Mouse (Mus musculus) layer of hippocampus, postnatal 36 days (tissue): ENCODE measurements around the gene 2700049A03Rik. TPM values are rescaled to one million over a fixed set of nuclear protein-coding genes. Genes with fewer than 3 reads are reported as not detected.
"Not testable (repeated sequence)": the region's sequence is repeated elsewhere in the genome, so short reads cannot be mapped to it uniquely, and the experiment has no call there.

Experiments used
- DNase-seq, 2 experiments: peaks; one replicate each; pipeline ENCODE4 v3.0.0; 2022
- total RNA-seq, 2 experiments: library from RNA; stranded (reverse); gene quantifications; 2 replicates each; pipeline ENCODE4 v1.2.3; 2021

2700049A03Rik gene
- total RNA-seq, result 1 to 10 TPM; 7.6 to 8.3 TPM

- DNase-seq, result peak; percentile 79 to 85
Observed at GRCm38 (mm10) chr12:71136130-71136973, at the start of gene 2700049A03Rik, which contains the start of gene Timm9. Gene 2700049A03Rik (plus strand): TSS chr12:71136848. Gene Timm9 (minus strand): TSS chr12:71136684.

- not testable (repeated sequence) for DNase-seq
Observed at GRCm38 (mm10) chr12:71104275-71104674, 32.4 kb upstream of the 2700049A03Rik start.

- DNase-seq, result no peak
Observed at GRCm38 (mm10) chr12:71107216-71107771, 29.4 kb upstream of the 2700049A03Rik start.

GRCm38 (mm10) chr12:71111331-71111730, 25.3 kb upstream of the 2700049A03Rik start, which contains the start of gene Tomm20l:
Gene Tomm20l (plus strand): TSS chr12:71111428.
- DNase-seq, result no peak

GRCm38 (mm10) chr12:71113074-71113473, 23.6 kb upstream of the 2700049A03Rik start:
- no peak for DNase-seq

- DNase-seq, result peak; percentile 40 to 44
Observed at GRCm38 (mm10) chr12:71113675-71114288, 22.9 kb upstream of the 2700049A03Rik start.

GRCm38 (mm10) chr12:71116411-71116810, 20.2 kb upstream of the 2700049A03Rik start:
- DNase-seq, result no peak

- no peak for DNase-seq
Observed at GRCm38 (mm10) chr12:71122731-71123130, 13.9 kb upstream of the 2700049A03Rik start.

- no peak for DNase-seq
Observed at GRCm38 (mm10) chr12:71123286-71123685, 13.4 kb upstream of the 2700049A03Rik start.

- no peak for DNase-seq
Observed at GRCm38 (mm10) chr12:71135581-71135980, 1.1 kb upstream of the 2700049A03Rik start.

- peak; percentile 73 for DNase-seq
Observed at GRCm38 (mm10) chr12:71136974-71137491, 385 bp downstream of the 2700049A03Rik start.

GRCm38 (mm10) chr12:71137686-71138085, 1.0 kb downstream of the 2700049A03Rik start:
- no peak for DNase-seq

- no peak for DNase-seq
Observed at GRCm38 (mm10) chr12:71139258-71139828, 2.7 kb downstream of the 2700049A03Rik start.

GRCm38 (mm10) chr12:71141189-71141588, 4.5 kb downstream of the 2700049A03Rik start:
- no peak for DNase-seq

GRCm38 (mm10) chr12:71147641-71148040, 11.0 kb downstream of the 2700049A03Rik start:
- peak in 1 of 2 experiments; percentile 24 for DNase-seq

GRCm38 (mm10) chr12:71148801-71149200, 12.2 kb downstream of the 2700049A03Rik start:
- DNase-seq, result no peak

- DNase-seq, result no peak
Observed at GRCm38 (mm10) chr12:71149456-71149855, 12.8 kb downstream of the 2700049A03Rik start.

GRCm38 (mm10) chr12:71150167-71150566, 13.5 kb downstream of the 2700049A03Rik start:
- no peak for DNase-seq

- DNase-seq, result no peak
Observed at GRCm38 (mm10) chr12:71154979-71155378, 18.3 kb downstream of the 2700049A03Rik start.

- no peak for DNase-seq
Observed at GRCm38 (mm10) chr12:71157974-71158373, 21.3 kb downstream of the 2700049A03Rik start.

- DNase-seq, result no peak
Observed at GRCm38 (mm10) chr12:71164410-71164809, 27.8 kb downstream of the 2700049A03Rik start.

- DNase-seq, result no peak
Observed at GRCm38 (mm10) chr12:71169911-71170310, 33.3 kb downstream of the 2700049A03Rik start.
